Comparison of ENCODE assay signal across 8 mouse cellular contexts in genomic region chr11:95585281-95585680, GRCm38 (mm10). TPM values are rescaled to one million over a fixed set of nuclear protein-coding genes. Genes with fewer than 3 reads are reported as not detected.
DNase-seq lines count a peak whose midpoint lies in the region; ATAC-seq and TF ChIP-seq lines count a peak whose summit lies in the region.

No protein-coding gene starts in this region.

- 0 out of 2 replicates have a peak, but pooled peaks cover 1% of the 10 kb centered on the region for H3K27me3 ChIP-seq in ES-Bruce4 (ENCODE audit: control insufficient read depth, insufficient read depth, low read length, poor library complexity, severe bottlenecking)
- H3K27me3 ChIP-seq in limb, embryonic 12.5 days, result peaks cover 86% of the 10 kb centered on the region
- H3K27me3 ChIP-seq in neural tube, embryonic 14.5 days (ENCODE audit: control insufficient read depth, insufficient read depth, low read length), result peaks cover 23% of the 10 kb centered on the region

- peak; percentile 58 for DNase-seq in brain, embryonic 14.5 days (ENCODE audit: low read depth)
- peak; percentile 41 for DNase-seq in heart, postnatal 4 days
- DNase-seq in frontal cortex, postnatal 25 days (ENCODE audit: low spot score in 2 of 2), result no peak
- no peak for DNase-seq in urinary bladder, adult 18-20 months (ENCODE audit: low spot score in 2 of 2)

- H3K36me3 ChIP-seq in ES-Bruce4 (ENCODE audit: control insufficient read depth, insufficient read depth, low read length, poor library complexity, severe bottlenecking), result no peaks in the 10 kb centered on the region
- H3K36me3 ChIP-seq in limb, embryonic 12.5 days, result no peaks in the 10 kb centered on the region
- no peaks in the 10 kb centered on the region for H3K36me3 ChIP-seq in neural tube, embryonic 14.5 days (ENCODE audit: control insufficient read depth, insufficient read depth, low read length)

- H3K27ac ChIP-seq in ES-Bruce4 (ENCODE audit: insufficient read depth, low read length), result no peak overlapping the region
- H3K27ac ChIP-seq in limb, embryonic 12.5 days, result no peak overlapping the region
- no peak overlapping the region for H3K27ac ChIP-seq in neural tube, embryonic 14.5 days (ENCODE audit: low read depth, low read length)

- H3K9ac ChIP-seq in ES-Bruce4 (ENCODE audit: low read depth, poor library complexity, severe bottlenecking), result peak overlapping the region; percentile 45
- H3K9ac ChIP-seq in limb, embryonic 12.5 days (replicated peaks), result peak overlapping the region; percentile 27
- 0 out of 2 replicates have a peak overlapping the region, but pooled peaks have one; percentile 39 for H3K9ac ChIP-seq in neural tube, embryonic 14.5 days (replicated peaks; ENCODE audit: low read depth, low read length)

- TF ChIP-seq POLR2A in ES-Bruce4 (IDR thresholded peaks at IDR 0.05; ENCODE audit: insufficient read depth, low read length), result no peak
- TF ChIP-seq POLR2A in brain, embryonic 14.5 days (IDR thresholded peaks at IDR 0.05; ENCODE audit: borderline replicate concordance, extremely low read depth, insufficient read depth, insufficient read length, poor library complexity, severe bottlenecking), result no peak

- H3K4me2 ChIP-seq in limb, embryonic 12.5 days, result peak overlapping the region; percentile 87
- peak overlapping the region; percentile 77 for H3K4me2 ChIP-seq in neural tube, embryonic 14.5 days (ENCODE audit: low read depth, low read length)

- H3K4me3 ChIP-seq in ES-Bruce4 (ENCODE audit: low read depth, low read length), result peak overlapping the region; percentile 57
- H3K4me3 ChIP-seq in limb, embryonic 12.5 days (replicated peaks), result peak overlapping the region; percentile 48
- H3K4me3 ChIP-seq in neural tube, embryonic 14.5 days (ENCODE audit: low read depth, low read length), result peak overlapping the region; percentile 47

- no peak for TF ChIP-seq EP300 in ES-Bruce4 (IDR thresholded peaks at IDR 0.05; ENCODE audit: insufficient read depth, low read depth, low read length)

- under 1% methylated on average over 24 of the region's 24 CpGs for WGBS in limb, embryonic 12.5 days
- WGBS in neural tube, embryonic 14.5 days, result 0% methylated on average over 24 of the region's 24 CpGs

- TF ChIP-seq CTCF in ES-Bruce4 (IDR thresholded peaks at IDR 0.05; ENCODE audit: low read depth, low read length), result no peak
- no peak for TF ChIP-seq CTCF in brain, embryonic 14.5 days (IDR thresholded peaks at IDR 0.05; ENCODE audit: borderline replicate concordance, extremely low read depth, insufficient read depth, insufficient read length)

- H3K4me1 ChIP-seq in ES-Bruce4 (ENCODE audit: control insufficient read depth, insufficient read depth, low read length), result peaks cover 3% of the 10 kb centered on the region
- H3K4me1 ChIP-seq in limb, embryonic 12.5 days (replicated peaks), result peaks cover 90% of the 10 kb centered on the region
- H3K4me1 ChIP-seq in neural tube, embryonic 14.5 days (ENCODE audit: control insufficient read depth, insufficient read depth, low read length), result peaks cover 24% of the 10 kb centered on the region

- ATAC-seq in limb, embryonic 12.5 days (ENCODE audit: insufficient number of reproducible peaks, insufficient read depth, low FRiP score, low TSS enrichment, low read depth), result no peak
- ATAC-seq in neural tube, embryonic 14.5 days (ENCODE audit: low read depth), result no peak
- no peak for ATAC-seq in granulocyte monocyte progenitor cell, adult 5-6 weeks (replicated peaks; ENCODE audit: poor library complexity, severe bottlenecking)

- no peaks in the 10 kb centered on the region for H3K9me3 ChIP-seq in ES-Bruce4 (replicated peaks; ENCODE audit: control insufficient read depth, insufficient read depth, low read length, poor library complexity, severe bottlenecking)
- H3K9me3 ChIP-seq in limb, embryonic 12.5 days, result no peaks in the 10 kb centered on the region
- no peaks in the 10 kb centered on the region for H3K9me3 ChIP-seq in neural tube, embryonic 14.5 days (ENCODE audit: control insufficient read depth, low read length)

RNA-seq across cellular contexts. Expression of gene Ngfr, which starts 2.3 kb away (rescaled TPM):
- polyA plus RNA-seq in ES-Bruce4 (2011; ENCODE audit: insufficient read depth, insufficient read length, low read depth, missing spikeins), result 2.0 and 2.2 TPM in 2 replicates
- 17.2 and 42.3 TPM in 2 replicates for polyA plus RNA-seq in brain, embryonic 14.5 days (2012; rRNA removed)
- total RNA-seq in heart, postnatal 4 days (2021), result 1 to 10 TPM; 3.7 to 4.3 TPM
- 24.3 and 26.7 TPM in 2 replicates for polyA plus RNA-seq in limb, embryonic 12.5 days (2016; fragmentation: Nextera tagmentation; extraction: Ambion mirVana)
- polyA plus RNA-seq in neural tube, embryonic 14.5 days (2014; fragmentation: Nextera tagmentation; extraction: Ambion mirVana), result 40.8 and 73.9 TPM in 2 replicates
- not detected in 2 replicates for total RNA-seq in granulocyte monocyte progenitor cell, adult 5-6 weeks (2014; fragmentation: Nextera tagmentation)
- not detected in 2 replicates for total RNA-seq in granulocyte monocyte progenitor cell, adult 5-6 weeks (2017)

Comparison
In these comparisons a context has a peak if more than half of its experiments do, and no peak if none do; other contexts are left out.
1. DNase-seq: peak in brain, embryonic 14.5 days (single experiment) and heart, postnatal 4 days (single experiment); none in frontal cortex, postnatal 25 days (0 of 2) and urinary bladder, adult 18-20 months (0 of 2).
2. Peak in every context shown above with its lines, with median percentiles within 50 percentile points of each other: H3K4me3 ChIP-seq and H3K9ac ChIP-seq.